Mouse (Mus musculus): ENCODE results near the gene Cfap46. TPM values are rescaled to one million over a fixed set of nuclear protein-coding genes. Genes with fewer than 3 reads are reported as not detected.

Gene Cfap46
- 0.24 and 0.25 TPM in 2 replicates for polyA plus RNA-seq (2012; rRNA removed)

- Histone ChIP-seq H3K36me3 (ENCODE audit: control insufficient read depth, insufficient read depth, low read length) (no peaks in the 10 kb centered on the region), H3K4me1 (ENCODE audit: control insufficient read depth, insufficient read depth, low read length) (no peaks in the 10 kb centered on the region), H3K27ac (ENCODE audit: insufficient read depth, low read depth, low read length) (peak within 1 kb of the TSS; percentile 46; the same call in 1 of the 2 replicates), H3K4me3 (ENCODE audit: insufficient read depth, low read depth, low read length) (peak within 1 kb of the TSS; percentile 58), H3K27me3 (replicated peaks; ENCODE audit: control insufficient read depth, insufficient read depth, low read length) (no peaks in the 10 kb centered on the region)
- DNase-seq = peak; percentile 94
- under 1% methylated on average over 31 of the region's 31 CpGs for WGBS
- TF ChIP-seq POLR2A (IDR thresholded peaks at IDR 0.05; ENCODE audit: low read depth, low read length) (no peak), CTCF (conservative IDR thresholded peaks at IDR 0.05; ENCODE audit: insufficient read depth, insufficient read length, low read depth, low read length) (no peak)
Measured at GRCm38 (mm10) chr7:139683706-139684552, at the start of gene Cfap46. Gene Cfap46, minus strand, starts transcription at chr7:139683817.

DNA sequence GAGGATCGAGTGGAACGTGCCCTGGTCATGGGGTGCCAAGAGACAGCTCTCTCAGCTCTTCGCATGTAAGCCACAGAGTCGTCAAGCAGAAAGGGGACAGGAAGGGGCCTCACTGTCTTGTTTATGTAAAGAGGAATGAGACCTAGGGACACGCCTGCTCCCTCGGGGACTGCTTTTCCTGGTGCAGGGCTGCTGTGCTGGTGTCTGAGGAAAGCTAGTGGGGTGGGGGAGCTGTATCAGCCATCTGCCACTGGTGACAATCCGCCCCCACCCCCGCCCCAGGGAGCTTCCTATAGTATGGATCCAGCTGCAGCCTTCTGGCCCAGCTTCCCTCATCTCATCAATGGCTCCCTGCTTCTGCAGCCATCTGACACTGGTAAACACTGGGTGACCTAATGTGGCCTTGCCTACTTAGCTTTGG is 47.7 kb upstream of the Cfap46 start:
- Histone ChIP-seq H3K36me3 (ENCODE audit: control insufficient read depth, insufficient read depth, low read length) (no peaks in the 10 kb centered on the region), H3K27me3 (replicated peaks; ENCODE audit: control insufficient read depth, insufficient read depth, low read length) (no peaks in the 10 kb centered on the region), H3K4me3 (ENCODE audit: insufficient read depth, low read depth, low read length) (no peak overlapping the region), H3K27ac (ENCODE audit: insufficient read depth, low read depth, low read length) (no peak overlapping the region), H3K4me1 (ENCODE audit: control insufficient read depth, insufficient read depth, low read length) (no peaks in the 10 kb centered on the region)
- DNase-seq = peak; percentile 21
- WGBS = 13% methylated on average over 8 of the region's 8 CpGs
- TF ChIP-seq POLR2A (IDR thresholded peaks at IDR 0.05; ENCODE audit: low read depth, low read length) (no peak), CTCF (conservative IDR thresholded peaks at IDR 0.05; ENCODE audit: insufficient read depth, insufficient read length, low read depth, low read length) (no peak)

DNA sequence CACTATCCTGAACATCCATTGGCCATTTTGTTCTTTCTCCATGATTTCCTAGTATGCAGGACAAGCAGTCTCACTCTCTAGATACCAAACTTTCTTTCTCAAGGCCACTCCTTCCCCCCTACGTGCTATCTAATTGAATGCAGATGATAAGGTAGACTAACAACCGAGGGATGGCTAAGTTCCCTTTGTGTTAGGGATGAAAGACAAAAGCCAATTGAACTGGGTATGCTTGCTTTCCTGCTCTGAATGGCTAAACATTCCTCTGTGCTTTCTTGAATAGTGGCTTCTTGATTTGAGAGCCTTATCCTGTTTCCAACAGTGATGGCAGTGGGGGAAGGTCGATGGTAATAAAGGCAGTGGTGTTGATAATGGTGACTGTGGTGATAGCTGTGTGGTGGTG is 43.5 kb upstream of the Cfap46 start:
- H3K27me3 ChIP-seq (replicated peaks; ENCODE audit: control insufficient read depth, insufficient read depth, low read length) = no peaks in the 10 kb centered on the region
- H3K4me1 ChIP-seq (ENCODE audit: control insufficient read depth, insufficient read depth, low read length) = no peaks in the 10 kb centered on the region
- no peak for DNase-seq
- H3K4me3 ChIP-seq (ENCODE audit: insufficient read depth, low read depth, low read length) = no peak overlapping the region
- WGBS = 66% methylated on average over 3 of the region's 3 CpGs
- no peaks in the 10 kb centered on the region for H3K36me3 ChIP-seq (ENCODE audit: control insufficient read depth, insufficient read depth, low read length)
- no peak overlapping the region for H3K27ac ChIP-seq (ENCODE audit: insufficient read depth, low read depth, low read length)
- no peak for TF ChIP-seq CTCF (conservative IDR thresholded peaks at IDR 0.05; ENCODE audit: insufficient read depth, insufficient read length, low read depth, low read length)
- no peak for TF ChIP-seq POLR2A (IDR thresholded peaks at IDR 0.05; ENCODE audit: low read depth, low read length)

- no peak overlapping the region for H3K4me3 ChIP-seq (ENCODE audit: insufficient read depth, low read depth, low read length)
- TF ChIP-seq CTCF (conservative IDR thresholded peaks at IDR 0.05; ENCODE audit: insufficient read depth, insufficient read length, low read depth, low read length) (no peak), POLR2A (IDR thresholded peaks at IDR 0.05; ENCODE audit: low read depth, low read length) (no peak)
- WGBS = 45% methylated on average over 1 of the region's 1 CpGs
- no peaks in the 10 kb centered on the region for H3K27me3 ChIP-seq (replicated peaks; ENCODE audit: control insufficient read depth, insufficient read depth, low read length)
- DNase-seq = no peak
- no peaks in the 10 kb centered on the region for H3K36me3 ChIP-seq (ENCODE audit: control insufficient read depth, insufficient read depth, low read length)
- H3K27ac ChIP-seq (ENCODE audit: insufficient read depth, low read depth, low read length) = no peak overlapping the region
- no peaks in the 10 kb centered on the region for H3K4me1 ChIP-seq (ENCODE audit: control insufficient read depth, insufficient read depth, low read length)
Measured at GRCm38 (mm10) chr7:139725641-139726040, 42.0 kb upstream of the Cfap46 start.

DNA sequence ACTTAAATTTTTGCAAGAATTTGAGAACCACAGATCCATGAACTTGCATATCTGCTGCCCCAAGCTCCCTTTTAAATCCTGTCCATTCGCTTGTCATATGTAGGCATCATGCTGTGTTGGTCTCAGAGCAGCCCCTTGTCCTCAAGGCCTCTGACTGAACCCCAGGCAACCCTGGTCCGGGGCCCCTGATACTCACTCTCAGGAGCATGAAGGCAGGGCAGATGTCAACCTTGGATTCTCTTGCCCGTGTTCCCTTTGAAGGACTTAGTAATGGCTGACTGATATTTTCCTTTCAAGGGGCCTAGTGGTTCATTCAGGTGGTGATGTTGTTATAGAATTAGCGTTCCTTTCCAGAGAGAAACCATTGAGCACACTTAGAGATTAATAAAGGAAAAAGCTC is 40.4 kb upstream of the Cfap46 start:
- 87% methylated on average over 4 of the region's 4 CpGs for WGBS
- no peak for TF ChIP-seq POLR2A (IDR thresholded peaks at IDR 0.05; ENCODE audit: low read depth, low read length)
- TF ChIP-seq CTCF (conservative IDR thresholded peaks at IDR 0.05; ENCODE audit: insufficient read depth, insufficient read length, low read depth, low read length) = no peak
- no peak for DNase-seq
- Histone ChIP-seq H3K27ac (ENCODE audit: insufficient read depth, low read depth, low read length) (no peak overlapping the region), H3K36me3 (ENCODE audit: control insufficient read depth, insufficient read depth, low read length) (no peaks in the 10 kb centered on the region), H3K4me1 (ENCODE audit: control insufficient read depth, insufficient read depth, low read length) (no peaks in the 10 kb centered on the region), H3K4me3 (ENCODE audit: insufficient read depth, low read depth, low read length) (no peak overlapping the region), H3K27me3 (replicated peaks; ENCODE audit: control insufficient read depth, insufficient read depth, low read length) (no peaks in the 10 kb centered on the region)

DNA sequence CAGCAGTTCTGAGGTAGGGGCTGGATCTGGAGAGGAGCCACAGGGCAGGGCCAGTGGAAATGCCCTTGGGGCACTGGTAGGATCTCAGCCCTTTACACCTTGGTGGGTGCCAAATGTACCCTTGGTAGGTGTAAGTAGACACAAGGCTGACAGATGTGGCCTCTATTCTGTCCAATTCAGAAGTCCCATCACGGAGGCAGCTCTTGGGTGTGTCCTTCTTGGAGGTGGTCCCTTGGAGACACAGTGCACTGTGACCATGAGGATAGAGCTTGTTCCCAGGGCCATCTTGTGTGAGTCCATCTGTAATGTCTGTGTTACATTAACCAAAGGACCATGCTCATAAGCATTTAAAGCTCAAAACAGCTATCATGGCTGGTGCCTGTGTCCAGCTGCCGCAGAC is 37.6 kb upstream of the Cfap46 start:
- TF ChIP-seq POLR2A (IDR thresholded peaks at IDR 0.05; ENCODE audit: low read depth, low read length) (no peak), CTCF (conservative IDR thresholded peaks at IDR 0.05; ENCODE audit: insufficient read depth, insufficient read length, low read depth, low read length) (no peak)
- H3K27me3 ChIP-seq (replicated peaks; ENCODE audit: control insufficient read depth, insufficient read depth, low read length) = no peaks in the 10 kb centered on the region
- no peak overlapping the region for H3K4me3 ChIP-seq (ENCODE audit: insufficient read depth, low read depth, low read length)
- 94% methylated on average over 2 of the region's 2 CpGs for WGBS
- no peak for DNase-seq
- no peak overlapping the region for H3K27ac ChIP-seq (ENCODE audit: insufficient read depth, low read depth, low read length)
- H3K4me1 ChIP-seq (ENCODE audit: control insufficient read depth, insufficient read depth, low read length) = no peaks in the 10 kb centered on the region
- H3K36me3 ChIP-seq (ENCODE audit: control insufficient read depth, insufficient read depth, low read length) = no peaks in the 10 kb centered on the region

- no peaks in the 10 kb centered on the region for H3K36me3 ChIP-seq (ENCODE audit: control insufficient read depth, insufficient read depth, low read length)
- no peak overlapping the region for H3K27ac ChIP-seq (ENCODE audit: insufficient read depth, low read depth, low read length)
- WGBS = 71% methylated on average over 8 of the region's 8 CpGs
- no peak overlapping the region for H3K4me3 ChIP-seq (ENCODE audit: insufficient read depth, low read depth, low read length)
- H3K27me3 ChIP-seq (replicated peaks; ENCODE audit: control insufficient read depth, insufficient read depth, low read length) = 0 out of 2 replicates have a peak, but pooled peaks cover 1% of the 10 kb centered on the region
- no peaks in the 10 kb centered on the region for H3K4me1 ChIP-seq (ENCODE audit: control insufficient read depth, insufficient read depth, low read length)
- TF ChIP-seq CTCF (conservative IDR thresholded peaks at IDR 0.05; ENCODE audit: insufficient read depth, insufficient read length, low read depth, low read length) = no peak
- no peak for TF ChIP-seq POLR2A (IDR thresholded peaks at IDR 0.05; ENCODE audit: low read depth, low read length)
- peak; percentile 24 for DNase-seq
Measured at GRCm38 (mm10) chr7:139717781-139718180, 34.2 kb upstream of the Cfap46 start.
